Mouse (Mus musculus): ENCODE data around the gene Vmn1r52.
"Not testable (repeated sequence)": the region's sequence is repeated elsewhere in the genome, so short reads cannot be mapped to it uniquely, and the experiment has no call there.

Gene Vmn1r52

DNA sequence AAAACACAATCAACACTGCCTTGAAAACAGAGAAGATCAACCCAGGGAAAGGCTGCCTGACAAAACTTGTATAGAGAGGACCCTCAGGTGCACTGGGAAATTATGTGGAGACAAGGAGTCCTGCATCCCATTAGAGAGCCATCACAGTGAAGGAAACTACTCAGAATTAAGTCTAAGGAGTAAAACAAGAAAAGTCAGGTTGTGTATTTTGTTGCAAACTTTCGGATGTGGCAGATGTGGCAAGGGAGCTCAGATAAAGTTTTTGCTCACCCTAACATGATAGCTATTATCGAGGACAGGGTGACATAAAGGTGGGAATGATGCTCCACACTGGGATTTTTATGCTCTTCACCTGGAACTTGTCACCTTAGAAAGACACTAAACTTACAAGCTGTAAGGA lies at the start of gene Vmn1r52:
Gene Vmn1r52 (plus strand): TSS at position 301 of the 400 bp plus-strand sequence.
- DNase-seq (ENCODE audit: low read depth), result no peak

DNA sequence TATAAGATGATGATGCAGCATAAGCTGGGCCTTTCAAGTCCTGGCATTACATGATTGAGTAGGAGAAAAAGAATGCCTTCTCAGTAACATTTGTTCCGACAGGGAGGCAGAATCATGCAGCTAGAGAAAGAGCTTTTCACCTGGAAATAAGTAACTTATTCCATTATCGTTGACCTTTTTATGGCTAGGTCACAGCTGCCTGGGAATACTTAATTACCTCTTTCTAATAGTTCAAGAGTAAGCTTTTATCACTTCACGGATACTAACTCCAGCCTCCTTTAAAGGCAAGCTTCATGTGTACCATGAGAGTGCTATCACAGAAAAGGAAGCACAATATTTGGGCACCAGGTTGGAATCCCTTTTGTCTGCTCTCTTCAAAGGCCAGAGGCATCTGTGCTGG lies 14.5 kb upstream of the Vmn1r52 start:
- DNase-seq (ENCODE audit: low read depth), result no peak

DNA sequence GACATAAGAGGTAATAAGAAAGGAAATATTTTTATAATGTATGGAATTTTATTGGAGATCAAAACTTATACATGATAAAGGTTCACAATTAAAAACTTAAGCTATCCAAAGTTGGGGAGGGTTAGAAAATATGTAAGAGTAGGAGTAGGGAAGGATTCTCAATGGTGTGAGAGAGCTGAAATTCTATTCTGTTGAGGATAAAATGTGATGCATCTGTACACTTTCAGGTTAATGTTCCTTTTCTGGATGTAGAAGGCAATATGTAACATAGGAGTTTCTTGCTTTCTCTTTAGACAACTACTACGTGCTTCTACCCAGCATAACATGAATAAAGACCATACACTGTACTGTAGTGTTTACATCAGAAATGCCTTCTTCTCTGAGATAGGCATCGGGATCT lies 27.9 kb downstream of the Vmn1r52 start, which contains the start of gene V1ra8:
Gene V1ra8 (plus strand): TSS at position 301 of the 400 bp plus-strand sequence.
- DNase-seq (ENCODE audit: low read depth), result not testable (repeated sequence)

DNA sequence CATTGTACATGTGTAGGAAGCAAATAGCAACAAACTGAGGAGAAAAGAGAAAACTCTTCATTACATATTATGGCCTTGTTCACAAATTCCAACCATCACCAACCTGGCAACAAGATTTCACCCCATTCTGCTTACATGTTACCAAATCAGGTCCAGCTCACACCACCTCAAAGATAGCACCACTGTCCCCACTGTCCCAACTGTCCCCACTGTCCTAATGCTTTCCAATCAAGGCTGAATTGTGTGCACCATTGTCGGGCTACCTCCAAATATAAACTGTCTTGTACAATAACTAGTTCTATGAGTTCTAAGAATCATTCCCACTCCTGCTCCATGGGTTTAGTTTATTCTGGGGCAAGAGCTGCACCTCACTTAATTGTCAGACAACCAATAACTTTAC lies 49.7 kb downstream of the Vmn1r52 start, which contains the start of gene Vmn1r53:
Gene Vmn1r53 (minus strand): TSS at position 101 of the 400 bp plus-strand sequence.
- no peak for DNase-seq (ENCODE audit: low read depth)

Measured in NIH3T3 (cell line).